Mouse (Mus musculus) kidney, adult 2 months (tissue): ENCODE results near the gene Cda.

Source experiments
- CTCF ChIP-seq: fragments of 200-500 bp; conservative IDR thresholded peaks from 2 replicates; pipeline ENCODE4 v1.5.1; 2011; ENCODE audit warnings: low read depth, mild to moderate bottlenecking, control low read depth, low read length, moderate library complexity, mixed read lengths; ENCODE audit not compliant: insufficient read depth, insufficient read length
- POLR2A ChIP-seq: fragments of 200-500 bp; IDR thresholded peaks from one replicate; pipeline ENCODE4 v1.6.1; 2011; ENCODE audit warnings: low read depth, low read length, control low read depth

DNA sequence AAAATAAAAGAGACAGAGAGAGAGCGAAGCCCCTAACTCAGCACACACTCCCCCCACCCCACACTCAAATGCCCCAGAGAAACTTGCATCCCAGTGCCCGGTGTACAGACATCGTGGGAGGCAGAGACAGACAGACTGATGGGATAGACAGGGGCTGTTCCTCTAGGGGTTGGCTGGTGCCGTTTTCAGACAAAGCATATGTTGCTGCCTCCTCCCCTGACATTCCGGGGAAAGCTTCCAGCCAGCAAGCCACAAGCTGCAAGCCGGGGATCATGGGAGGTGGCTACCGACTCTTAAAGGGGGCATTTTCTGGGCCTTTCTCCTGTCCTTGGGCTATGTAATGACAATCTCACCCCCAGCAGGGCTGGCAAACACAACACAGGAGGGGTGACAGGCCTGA is 25.9 kb upstream of the Cda start:
- no peak for TF ChIP-seq CTCF
- no peak for TF ChIP-seq POLR2A
